Mouse (Mus musculus) intestine, embryonic 16.5 days (tissue): ENCODE results near the gene Mvk. TPM values are rescaled to one million over a fixed set of nuclear protein-coding genes. Genes with fewer than 3 reads are reported as not detected.

ENCODE experiments used
- ATAC-seq: fragments of 200-750 bp; cut with Nextera tagmentation; 2 replicates; pipeline ENCODE4 v1.8.0; 2017; ENCODE audit warnings: moderate TSS enrichment, moderate library complexity
- H3K27ac ChIP-seq: fragments of 300-500 bp; sonication (generic); 2 replicates; pipeline ENCODE4 v1.5.1; 2014; ENCODE audit warnings: mild to moderate bottlenecking, low read length
- H3K27me3 ChIP-seq: fragments of 300-500 bp; sonication (generic); replicated peaks from 2 replicates; pipeline ENCODE4 v1.6.1; 2014; ENCODE audit warnings: low read length, control low read depth, mixed read lengths; ENCODE audit not compliant: control insufficient read depth, insufficient read depth
- H3K36me3 ChIP-seq: fragments of 300-500 bp; sonication (generic); 2 replicates; pipeline ENCODE4 v1.6.1; 2014; ENCODE audit warnings: low read length, control low read depth; ENCODE audit not compliant: control insufficient read depth, insufficient read depth
- H3K4me1 ChIP-seq: fragments of 300-500 bp; sonication (generic); 2 replicates; pipeline ENCODE4 v1.6.1; 2014; ENCODE audit warnings: low read length, control low read depth, mixed read lengths; ENCODE audit not compliant: control insufficient read depth, insufficient read depth
- H3K4me2 ChIP-seq: fragments of 300-500 bp; sonication (generic); 2 replicates; pipeline ENCODE4 v1.6.1; 2014; ENCODE audit warnings: low read depth, low read length, control low read depth
- H3K4me3 ChIP-seq: fragments of 300-500 bp; sonication (generic); 2 replicates; pipeline ENCODE4 v1.5.1; 2014; ENCODE audit warnings: mild to moderate bottlenecking, low read length
- H3K9ac ChIP-seq: fragments of 300-500 bp; sonication (generic); 2 replicates; pipeline ENCODE4 v1.6.1; 2014; ENCODE audit warnings: low read depth, low read length
- H3K9me3 ChIP-seq: fragments of 300-500 bp; sonication (generic); 2 replicates; pipeline ENCODE4 v1.6.1; 2016; ENCODE audit warnings: low read length, control low read depth; ENCODE audit not compliant: control insufficient read depth
- WGBS: fragments of 180-500 bp; shearing (Covaris S2); extraction: QIAGEN DNeasy Blood & Tissue Kit; methylation state at CpG from one replicate; pipeline ENCODE4 v1.1.7; 2014; 5-methylcytosine and 5-hydroxymethylcytosine counted together
- microRNA-seq: library from miRNA; unstranded; fragments of <30 nt; microRNA quantifications from one replicate; pipeline ENCODE4, GENCODE M21; 2016
- polyA plus RNA-seq: library from polyadenylated mRNA; unstranded; fragments of >200 nt; fragmentation: Nextera tagmentation; extraction: Ambion mirVana; gene quantifications from 2 replicates; pipeline ENCODE4 v1.2.1, GENCODE M21; 2015

The Mvk gene
- polyA plus RNA-seq, 1 experiment from 2014 or later: 61.7 TPM

DNA sequence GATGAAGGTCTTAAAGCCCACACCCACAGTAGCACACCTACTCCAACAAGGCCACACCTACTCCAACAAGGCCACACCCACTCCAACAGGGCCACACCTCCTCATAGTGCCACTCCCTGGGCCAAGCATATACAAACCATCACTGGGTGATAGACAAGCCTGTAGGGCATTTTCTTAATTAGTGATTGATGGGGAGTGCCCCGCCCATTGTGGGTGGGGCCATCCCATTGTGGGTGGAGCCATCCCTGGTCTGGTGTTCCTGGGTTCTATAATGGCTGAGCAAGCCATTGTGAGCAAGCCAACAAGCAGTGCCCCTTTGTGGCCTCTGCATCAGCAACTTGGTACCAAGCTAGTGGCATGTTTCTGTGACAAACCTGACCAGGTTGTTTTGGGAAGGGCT, 50.7 kb downstream of the Mvk start:
- no peaks in the 10 kb centered on the region for H3K27me3 ChIP-seq
- no peak for ATAC-seq
- no peaks in the 10 kb centered on the region for H3K9me3 ChIP-seq
- WGBS: 11% methylated on average over 1 of the region's 1 CpGs
- no peak overlapping the region for H3K4me3 ChIP-seq
- no peaks in the 10 kb centered on the region for H3K36me3 ChIP-seq
- H3K4me2 ChIP-seq: no peak overlapping the region
- H3K27ac ChIP-seq: no peak overlapping the region
- no peak overlapping the region for H3K9ac ChIP-seq
- no peaks in the 10 kb centered on the region for H3K4me1 ChIP-seq

DNA sequence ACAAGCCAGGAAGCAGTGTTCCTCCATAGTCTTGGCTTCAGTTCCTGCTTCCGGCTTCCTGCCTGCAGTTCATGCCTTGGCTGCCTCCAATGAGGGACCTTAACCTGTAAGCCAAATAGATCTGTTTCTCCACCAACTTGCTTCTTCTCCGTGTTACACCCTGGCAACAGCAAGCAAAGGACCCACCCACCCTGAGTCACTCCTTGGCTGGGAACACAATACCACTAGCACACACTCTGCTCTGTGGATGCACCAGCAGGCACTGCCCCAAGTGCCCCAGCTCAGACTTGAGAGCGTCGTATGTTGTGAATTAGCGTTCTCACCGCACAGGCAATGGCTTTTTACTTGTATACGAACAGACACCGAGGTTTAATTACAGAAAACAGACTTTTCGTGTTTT, 57.2 kb downstream of the Mvk start:
- no peak overlapping the region for H3K4me3 ChIP-seq
- H3K27me3 ChIP-seq: no peaks in the 10 kb centered on the region
- no peaks in the 10 kb centered on the region for H3K36me3 ChIP-seq
- no peak overlapping the region for H3K27ac ChIP-seq
- no peak overlapping the region for H3K9ac ChIP-seq
- no peaks in the 10 kb centered on the region for H3K9me3 ChIP-seq
- WGBS: 76% methylated on average over 9 of the region's 9 CpGs
- H3K4me2 ChIP-seq: no peak overlapping the region
- ATAC-seq: no peak
- no peaks in the 10 kb centered on the region for H3K4me1 ChIP-seq

DNA sequence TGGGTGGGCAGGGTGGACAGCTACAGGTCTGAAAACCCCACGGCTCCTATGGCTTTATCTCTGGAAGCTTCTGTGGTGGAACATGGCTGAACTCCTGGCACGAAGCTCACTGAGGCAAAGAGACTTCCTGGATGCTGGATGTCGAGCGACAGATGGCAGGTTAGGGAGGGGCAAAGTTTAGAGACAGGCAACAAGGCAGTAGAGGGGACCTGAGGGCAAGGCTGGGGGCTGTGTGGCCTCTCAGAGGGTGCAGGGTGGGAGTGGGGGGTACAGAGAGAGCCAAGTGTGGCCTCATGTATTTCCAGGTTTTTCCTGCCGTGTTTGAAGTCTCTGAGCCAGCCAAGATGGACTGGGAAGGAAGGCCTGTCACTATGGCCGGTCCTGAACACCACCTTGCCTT, 60.8 kb downstream of the Mvk start:
- Histone ChIP-seq H3K36me3 (no peaks in the 10 kb centered on the region), H3K9me3 (no peaks in the 10 kb centered on the region), H3K27ac (no peak overlapping the region), H3K4me2 (no peak overlapping the region), H3K4me3 (no peak overlapping the region), H3K4me1 (peaks cover 10% of the 10 kb centered on the region; the same call in 1 of the 2 replicates), H3K27me3 (no peaks in the 10 kb centered on the region), H3K9ac (no peak overlapping the region)
- ATAC-seq: no peak
- 60% methylated on average over 6 of the region's 6 CpGs for WGBS

DNA sequence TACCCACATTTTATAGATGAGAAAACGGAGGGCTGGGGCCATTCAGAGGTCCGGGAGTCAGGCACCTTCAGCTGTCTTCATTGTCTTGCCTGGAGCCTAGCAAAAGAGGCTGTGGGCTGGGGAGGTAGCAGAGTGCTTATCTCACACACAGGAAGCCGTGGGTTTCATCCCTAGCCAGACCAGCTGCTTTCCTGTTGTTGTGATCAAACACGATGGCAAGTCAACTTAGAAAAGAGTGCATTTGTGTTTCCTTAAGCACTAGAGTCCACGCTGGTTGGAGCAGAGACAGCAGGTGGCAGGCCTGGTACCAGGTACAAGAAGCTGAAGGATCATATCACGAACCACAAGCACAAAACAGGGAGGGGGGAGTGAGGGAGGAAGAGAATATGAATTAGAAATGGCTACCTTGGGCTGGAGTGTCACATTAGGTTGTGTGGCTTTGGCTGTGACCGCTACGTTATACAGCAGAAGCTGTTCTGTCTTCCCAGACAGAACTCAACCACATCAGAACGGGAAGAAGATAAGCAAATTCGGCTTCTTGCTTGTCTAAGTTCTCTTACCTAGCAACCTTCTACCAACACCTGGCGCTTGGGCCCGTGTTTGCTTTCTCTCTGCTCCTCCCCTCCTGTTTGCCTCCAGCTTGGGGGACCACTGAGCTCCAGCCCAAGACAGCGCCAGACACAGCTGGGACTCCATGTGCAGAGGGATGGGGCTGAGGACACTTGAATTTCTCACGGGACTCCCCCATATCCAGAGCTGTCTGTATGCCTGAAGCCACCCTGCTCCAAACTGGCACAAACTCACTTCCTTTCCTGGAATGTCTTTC, 61.4 kb downstream of the Mvk start:
- Histone ChIP-seq H3K36me3 (no peaks in the 10 kb centered on the region), H3K4me1 (peaks cover 10% of the 10 kb centered on the region; the same call in 1 of the 2 replicates), H3K27ac (no peak overlapping the region), H3K4me2 (no peak overlapping the region), H3K9me3 (no peaks in the 10 kb centered on the region), H3K27me3 (no peaks in the 10 kb centered on the region), H3K4me3 (no peak overlapping the region), H3K9ac (no peak overlapping the region)
- WGBS: 56% methylated on average over 14 of the region's 14 CpGs
- no peak for ATAC-seq

DNA sequence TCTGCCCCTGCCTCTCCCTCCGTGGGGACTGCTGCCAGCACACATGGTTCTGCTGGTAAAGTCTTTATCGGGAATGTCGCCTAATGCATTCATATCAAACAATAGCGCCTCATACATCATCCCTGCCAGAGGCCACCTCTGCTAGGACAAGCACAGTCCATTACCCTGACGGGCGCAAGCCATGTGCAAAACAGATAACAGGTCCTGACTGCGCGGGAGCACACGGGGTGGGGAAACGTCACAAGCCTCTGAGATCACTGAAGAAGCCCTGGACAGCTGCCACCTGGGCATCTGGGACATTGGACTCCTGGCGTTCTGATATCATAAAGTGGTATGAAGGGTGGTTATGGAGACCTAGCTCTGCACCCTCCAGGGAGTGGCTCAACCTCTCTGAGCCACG, 63.3 kb downstream of the Mvk start:
- no peak overlapping the region for H3K4me3 ChIP-seq
- WGBS: 54% methylated on average over 12 of the region's 12 CpGs
- no peak overlapping the region for H3K4me2 ChIP-seq
- ATAC-seq: peak; percentile 67; the same call in 1 of the 2 replicates
- H3K27ac ChIP-seq: no peak overlapping the region
- H3K9me3 ChIP-seq: no peaks in the 10 kb centered on the region
- no peak overlapping the region for H3K9ac ChIP-seq
- no peaks in the 10 kb centered on the region for H3K27me3 ChIP-seq
- peaks cover 10% of the 10 kb centered on the region; the same call in 1 of the 2 replicates for H3K4me1 ChIP-seq
- H3K36me3 ChIP-seq: no peaks in the 10 kb centered on the region

GRCm38 (mm10) chr5:114507964-114508363, 63.9 kb downstream of the Mvk start:
- H3K9me3 ChIP-seq: no peaks in the 10 kb centered on the region
- no peak overlapping the region for H3K4me3 ChIP-seq
- H3K9ac ChIP-seq: 0 out of 2 replicates have a peak overlapping the region, but pooled peaks have one; percentile 1
- WGBS: 49% methylated on average over 4 of the region's 4 CpGs
- H3K4me2 ChIP-seq: no peak overlapping the region
- no peaks in the 10 kb centered on the region for H3K27me3 ChIP-seq
- no peaks in the 10 kb centered on the region for H3K36me3 ChIP-seq
- H3K27ac ChIP-seq: no peak overlapping the region
- H3K4me1 ChIP-seq: peaks cover 10% of the 10 kb centered on the region; the same call in 1 of the 2 replicates
- no peak for ATAC-seq

- Histone ChIP-seq H3K27ac (no peak overlapping the region), H3K9ac (no peak overlapping the region), H3K36me3 (no peaks in the 10 kb centered on the region), H3K4me2 (no peak overlapping the region), H3K9me3 (no peaks in the 10 kb centered on the region), H3K4me1 (peaks cover 10% of the 10 kb centered on the region; the same call in 1 of the 2 replicates), H3K27me3 (no peaks in the 10 kb centered on the region), H3K4me3 (no peak overlapping the region)
- WGBS: 62% methylated on average over 7 of the region's 7 CpGs
- ATAC-seq: no peak
Measured at GRCm38 (mm10) chr5:114509461-114509860, 65.4 kb downstream of the Mvk start.

Small RNA genes lying within 50 kb of the gene (microRNA-seq; reads per million reads assigned to microRNA genes)
- gene Mir7027: not detected

Other genes with a start within 250 kb of the Mvk start
- gene Foxn4, start 170.5 kb upstream of the Mvk start, polyA plus RNA-seq: not detected in 2 replicates
- gene Myo1h, start 155.1 kb upstream of the Mvk start, polyA plus RNA-seq: 5.1 and 5.9 TPM in 2 replicates
- 132 and 137 TPM in 2 replicates for gene Kctd10, start 63.8 kb upstream of the Mvk start, polyA plus RNA-seq
- 36.4 and 43.5 TPM in 2 replicates for gene Ube3b, start 63.7 kb upstream of the Mvk start, polyA plus RNA-seq
- gene Mmab, start 209 bp upstream of the Mvk start, polyA plus RNA-seq: 30.4 and 34.6 TPM in 2 replicates
- 3.9 and 5.8 TPM in 2 replicates for gene Fam222a, start 123.7 kb downstream of the Mvk start, polyA plus RNA-seq
- 0.73 and 0.93 TPM in 2 replicates for gene Trpv4, start 214.2 kb downstream of the Mvk start, polyA plus RNA-seq
- 100 and 103 TPM in 2 replicates for gene Gltp, start 246.7 kb downstream of the Mvk start, polyA plus RNA-seq